Mouse (Mus musculus) heart, postnatal 36 days (tissue): Measurements from ENCODE around the gene Flna. TPM values are rescaled to one million over a fixed set of nuclear protein-coding genes. Genes with fewer than 3 reads are reported as not detected.
"Not testable (repeated sequence)": the region's sequence is repeated elsewhere in the genome, so short reads cannot be mapped to it uniquely, and the experiment has no call there.

ENCODE experiments used
- DNase-seq, 2 experiments: peaks; one replicate each; pipeline ENCODE4 v3.0.0; 2021 to 2022
- intact Hi-C: fragments of 180-260 bp; cut with DNase I; formaldehyde crosslinking; loops from one replicate; pipeline ENCODE4 v1.15.1; 2025
- microRNA-seq, 2 experiments: library from miRNA; unstranded; fragments of <30 nt; microRNA quantifications; one replicate each; pipeline ENCODE4 v1.2.0; 2021; ENCODE audit warnings: borderline number of aligned reads in 2 of 2
- total RNA-seq, 2 experiments: library from RNA; stranded (reverse); gene quantifications; 2 replicates each; pipeline ENCODE4 v1.2.3; 2021

Flna gene
- total RNA-seq, 2 experiments from 2014 or later = 88.3 to 97.0 TPM

DNA sequence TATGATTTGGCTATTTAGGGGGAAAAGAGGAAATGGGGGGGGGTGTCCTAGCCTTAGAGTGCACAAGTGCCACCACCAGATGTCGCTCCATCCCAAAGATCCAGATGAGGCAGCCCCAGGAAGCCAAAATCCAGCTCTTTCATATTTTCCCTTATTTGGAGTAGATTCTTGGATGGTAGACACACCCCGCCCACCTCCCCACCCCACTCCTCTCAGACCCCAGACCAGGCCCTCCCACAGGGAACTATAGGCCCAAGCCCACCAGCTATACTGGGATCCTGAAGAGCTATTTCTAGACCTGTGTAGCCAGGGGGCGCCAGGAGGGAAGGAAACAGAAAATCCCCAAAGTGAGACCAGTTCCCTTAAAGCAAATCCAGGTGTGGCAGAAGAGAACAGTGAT lies 969 bp downstream of the Flna start:
- DNase-seq = peak; percentile 67 to 73
- intact Hi-C loops = loop anchor here (1.0 to 5.0 kb wide), 3 partner anchors 104 to 165 kb away; partner anchors contain the start of gene Lage3

GRCm38 (mm10) chrX:74246693-74247092 lies 2.9 kb downstream of the Flna start:
- DNase-seq = no peak

GRCm38 (mm10) chrX:74246213-74246681 lies 3.4 kb downstream of the Flna start:
- intact Hi-C loops = loop anchor here (2.0 to 5.0 kb wide), 3 partner anchors 106 to 223 kb away; partner anchors contain the start of genes Irak1 and Lage3
- peak; percentile 81 to 83 for DNase-seq

More at GRCm38 (mm10) chrX:74246693-74247092, 2.9 kb downstream of the Flna start:
- intact Hi-C loops = loop anchor here (2.0 to 5.0 kb wide), 3 partner anchors 106 to 224 kb away; partner anchors contain the start of genes Irak1 and Lage3

- DNase-seq = peak; percentile 81 to 83
- intact Hi-C loops = loop anchor here (2.0 to 5.0 kb wide), 3 partner anchors 107 to 223 kb away; partner anchors contain the start of genes Irak1 and Lage3
Measured at GRCm38 (mm10) chrX:74245687-74246086, 3.9 kb downstream of the Flna start.

DNA sequence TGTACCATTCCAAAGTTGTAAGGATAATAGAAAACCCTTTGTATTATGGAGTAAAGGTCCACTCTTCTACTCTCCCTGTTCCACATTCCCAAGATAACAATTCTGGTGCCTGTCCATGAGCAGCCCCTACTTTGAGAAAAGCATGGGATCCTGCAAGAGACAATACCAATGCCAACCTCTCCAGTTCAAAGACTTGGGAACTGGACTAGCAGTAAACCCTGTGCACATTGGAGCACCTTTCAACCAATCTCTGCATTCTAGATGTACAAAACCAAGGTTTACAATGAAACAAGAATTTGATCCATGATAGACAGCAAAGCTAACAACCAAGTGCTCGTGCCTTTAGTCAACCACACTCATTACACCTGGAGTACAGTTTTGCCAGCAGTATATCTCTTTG lies 4.5 kb downstream of the Flna start:
- intact Hi-C loops = loop anchor here (5.0 kb wide), 2 partner anchors 107 to 128 kb away; partner anchors contain the start of gene Lage3
- DNase-seq = no peak

DNA sequence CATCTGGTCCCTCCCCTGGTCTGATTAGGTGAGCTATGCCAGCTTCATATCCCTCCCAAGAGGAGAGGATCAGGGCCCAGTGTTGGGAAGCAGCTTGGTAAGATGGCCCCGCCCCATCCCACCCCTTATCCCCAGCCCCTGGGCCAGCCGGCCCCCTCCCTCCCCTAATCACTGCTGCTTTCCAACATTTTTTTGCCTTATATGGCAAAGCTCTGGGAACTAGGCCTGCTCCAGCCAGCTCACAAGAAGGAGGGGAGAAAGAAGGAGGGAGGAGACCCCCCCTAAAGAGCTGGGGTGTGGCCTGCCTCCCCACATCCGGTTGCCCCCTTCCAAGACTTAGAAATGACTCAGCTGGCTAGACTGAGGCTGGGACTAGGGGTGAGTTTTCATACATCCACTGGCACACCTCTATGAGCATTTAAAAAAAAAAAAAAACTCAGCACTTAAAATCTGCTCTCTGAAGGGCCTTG lies 5.0 kb downstream of the Flna start:
- intact Hi-C loops = loop anchor here (5.0 kb wide), 2 partner anchors 108 to 127 kb away; partner anchors contain the start of gene Lage3
- peak; percentile 52 to 56 for DNase-seq

DNA sequence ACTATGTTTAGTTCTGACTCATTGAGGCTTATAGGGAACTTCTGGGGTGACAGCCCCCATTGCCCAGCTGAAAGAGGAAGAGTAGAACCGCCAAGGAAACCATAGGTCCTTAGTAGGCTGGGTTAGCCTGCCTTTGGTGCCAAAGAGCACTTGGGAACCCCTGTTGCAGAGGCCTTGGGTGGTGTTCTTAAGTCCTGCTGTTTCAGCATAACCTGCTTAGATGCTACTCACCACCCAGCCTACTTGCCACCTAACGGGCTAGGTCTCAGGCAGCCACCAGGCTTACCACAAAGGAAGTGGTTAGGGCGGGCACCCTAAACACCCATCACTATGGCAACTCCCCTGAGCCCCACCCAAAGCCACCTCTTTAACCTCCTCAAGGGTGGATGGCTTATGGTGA lies 5.8 kb downstream of the Flna start:
- intact Hi-C loops = no loop called here
- DNase-seq = peak; percentile 13 to 21

DNA sequence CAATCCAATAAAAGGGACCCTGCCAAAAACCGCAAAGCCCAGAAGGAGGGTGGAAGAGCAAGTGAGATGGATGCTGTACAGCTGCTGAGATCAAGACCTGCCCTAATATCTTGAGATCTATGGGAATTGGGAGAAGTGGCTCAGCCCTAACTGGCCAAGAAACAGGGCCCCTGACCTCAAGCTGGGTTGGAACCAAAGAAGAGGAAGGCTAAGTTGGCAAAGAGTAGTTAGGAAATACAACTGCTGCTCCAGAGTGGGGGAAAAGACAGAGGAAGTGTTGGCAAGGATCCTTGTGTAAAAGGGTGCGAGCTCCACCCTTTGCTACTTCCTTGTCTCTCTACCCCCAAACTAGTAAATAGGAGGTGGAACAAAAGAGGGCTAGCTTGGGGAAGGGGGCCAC lies 6.2 kb downstream of the Flna start:
- intact Hi-C loops = no loop called here
- no peak for DNase-seq

GRCm38 (mm10) chrX:74240332-74240731 lies 9.3 kb downstream of the Flna start:
- intact Hi-C loops = no loop called here
- DNase-seq = no peak

- no peak for DNase-seq
- intact Hi-C loops = no loop called here
Measured at GRCm38 (mm10) chrX:74233196-74233595, 16.4 kb downstream of the Flna start.

- intact Hi-C loops = no loop called here
- no peak for DNase-seq
Measured at GRCm38 (mm10) chrX:74230038-74230437, 19.6 kb downstream of the Flna start.

- intact Hi-C loops, DNase-seq: not testable (repeated sequence)
Measured at GRCm38 (mm10) chrX:74220099-74220498, 29.5 kb downstream of the Flna start.

- intact Hi-C loops = no loop called here
- DNase-seq = no peak
Measured at GRCm38 (mm10) chrX:74219449-74219848, 30.2 kb downstream of the Flna start.

DNA sequence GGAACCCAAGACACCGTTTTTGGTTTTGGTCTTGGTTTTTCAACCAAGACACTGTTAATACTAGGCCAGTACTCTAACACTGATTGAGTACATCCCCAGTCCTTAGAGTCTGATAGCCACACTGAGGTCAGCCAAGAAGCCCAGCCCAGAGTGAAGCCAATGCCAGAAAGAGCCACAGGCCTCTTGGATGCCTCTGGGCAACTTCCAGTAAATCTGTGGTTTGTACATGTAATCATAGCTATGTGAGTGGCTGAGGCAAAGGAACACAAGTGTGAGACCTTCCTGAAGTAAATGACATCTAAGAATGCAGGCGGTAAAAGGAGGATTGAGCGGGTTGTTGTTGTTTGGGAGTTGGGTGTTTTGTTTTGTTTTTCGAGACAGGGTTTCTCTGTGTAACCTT lies 31.1 kb downstream of the Flna start:
- intact Hi-C loops = no loop called here
- no peak for DNase-seq

DNA sequence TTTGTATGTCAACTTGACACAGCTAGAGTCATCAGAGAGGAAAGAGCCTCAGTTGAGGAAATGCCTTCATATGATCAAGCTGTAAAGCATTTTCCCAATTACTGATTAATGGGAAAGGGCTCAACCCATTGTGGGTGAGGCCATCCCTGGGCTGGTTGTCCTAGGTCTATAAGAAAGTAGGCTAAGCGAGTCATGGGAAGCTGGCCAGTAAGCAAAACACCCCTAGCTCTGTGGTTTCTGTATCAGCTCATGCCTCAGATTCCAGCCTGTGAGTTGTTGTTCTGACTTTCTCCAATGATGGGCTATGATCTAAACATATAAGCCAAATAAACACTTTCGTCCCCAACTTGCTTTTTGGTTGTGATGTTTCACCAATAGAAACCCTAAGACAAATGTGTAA lies 46.1 kb downstream of the Flna start:
- intact Hi-C loops = no loop called here
- no peak for DNase-seq

DNA sequence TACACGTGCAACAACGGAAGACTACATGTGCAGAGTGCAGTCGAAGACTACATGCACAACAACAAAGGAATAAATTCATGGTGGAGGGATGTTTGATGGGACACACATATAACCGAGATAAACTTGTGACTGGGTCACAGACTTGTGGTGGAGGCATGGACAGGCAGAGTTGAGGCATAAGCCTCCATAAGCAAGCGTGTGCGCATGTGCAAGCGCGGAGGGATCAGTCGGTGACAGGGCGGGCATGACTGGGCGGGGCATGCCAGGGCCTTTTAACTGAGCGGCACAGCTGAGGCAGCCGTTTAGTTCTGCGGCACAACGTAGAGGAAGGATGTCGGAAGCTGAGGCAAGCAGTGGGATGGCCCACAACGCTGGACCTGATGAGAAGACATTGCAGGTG lies 72.7 kb downstream of the Flna start, which contains the start of gene Tktl1:
Tktl1 (plus strand) TSS at position 301 of the 400 bp plus-strand sequence.
- intact Hi-C loops = no loop called here

More for the DNA sequence above, 72.7 kb downstream of the Flna start, which contains the start of gene Tktl1:
- no peak for DNase-seq

Small RNAs within 50 kb of the gene (microRNA-seq; reads per million reads assigned to microRNA genes)
- gene Mir7091 = 0 to 1.3 reads per million in 2 experiments

Other genes with a start within 250 kb of the Flna start
- 10 to 100 TPM; 54.1 to 60.7 TPM for gene Irak1, start 225.9 kb downstream of the Flna start, total RNA-seq
- not detected for gene Opn1mw, start 122.4 kb downstream of the Flna start, total RNA-seq
- 10 to 100 TPM; 30.5 to 36.2 TPM for gene Mecp2, start 114.5 kb downstream of the Flna start, total RNA-seq
- gene Tex28, start 82.0 kb downstream of the Flna start, total RNA-seq = not detected
- not detected for gene Tktl1, start 72.6 kb downstream of the Flna start, total RNA-seq
- gene Emd, start 4.9 kb upstream of the Flna start, total RNA-seq = 10 to 100 TPM; 28.2 to 34.0 TPM
- gene Rpl10, start 21.0 kb upstream of the Flna start, total RNA-seq = 100 to 1,000 TPM; 178 to 213 TPM
- 10 to 100 TPM; 48.4 to 51.9 TPM for gene Taz, start 32.1 kb upstream of the Flna start, total RNA-seq
- gene Dnase1l1, start 32.5 kb upstream of the Flna start, total RNA-seq = 10 to 100 TPM; 16.1 to 20.6 TPM
- 100 to 1,000 TPM; 130 to 135 TPM for gene Atp6ap1, start 47.3 kb upstream of the Flna start, total RNA-seq
- gene Gdi1, start 55.2 kb upstream of the Flna start, total RNA-seq = 10 to 100 TPM; 76.7 to 82.5 TPM
- 10 to 100 TPM; 24.5 to 29.5 TPM for gene Fam50a, start 63.2 kb upstream of the Flna start, total RNA-seq
- 1 to 10 TPM in 1 of 2 experiments, under 1 TPM in 1; 0.87 to 1.6 TPM for gene Plxna3, start 79.2 kb upstream of the Flna start, total RNA-seq
- gene Lage3, start 103.8 kb upstream of the Flna start, total RNA-seq = 10 to 100 TPM; 28.3 to 28.8 TPM
- gene Ubl4a, start 123.4 kb upstream of the Flna start, total RNA-seq = 10 to 100 TPM; 67.7 to 70.3 TPM
- 1 to 10 TPM; 4.9 to 5.7 TPM for gene Slc10a3, start 123.5 kb upstream of the Flna start, total RNA-seq
- gene Fam3a, start 143.5 kb upstream of the Flna start, total RNA-seq = 10 to 100 TPM; 18.6 to 18.8 TPM
- 10 to 100 TPM; 45.8 to 46.1 TPM for gene Ikbkg, start 143.5 kb upstream of the Flna start, total RNA-seq
- 1 to 10 TPM; 6.8 to 7.1 TPM for gene G6pdx, start 179.4 kb upstream of the Flna start, total RNA-seq
- not detected for gene Gm6880, start 231.6 kb upstream of the Flna start, total RNA-seq